24 mouse cellular contexts compared by ENCODE assay signal in the genomic region with DNA sequence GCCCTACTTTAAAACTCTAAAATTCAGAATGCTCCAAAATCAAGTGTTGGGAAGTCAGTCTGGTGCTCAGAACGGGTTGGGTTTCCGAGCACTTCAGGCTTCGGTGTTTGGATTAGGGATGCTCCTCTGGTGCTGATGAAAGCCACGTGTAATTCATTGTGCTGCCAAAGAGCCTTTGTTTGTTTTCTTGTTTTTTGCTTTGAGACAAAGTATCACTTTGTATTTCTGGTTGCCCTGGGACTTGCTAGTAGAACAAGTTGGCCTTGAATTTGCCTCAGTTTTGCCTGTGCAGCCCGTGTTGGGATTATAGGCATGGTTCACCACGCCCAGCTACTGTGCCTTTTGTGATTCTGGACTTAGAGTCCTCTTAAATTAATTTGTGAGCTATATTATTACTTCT.
"Had no signal": no experiment of that assay in that cellular context is flagged by ENCODE, and none has a peak within 500 bp of the region (broad histone marks: within the 10 kb centered on the region; RNA-seq: fewer than 3 reads in every experiment).

No protein-coding gene starts in this region.

- H3K27ac ChIP-seq: limb, embryonic 12.5 days; limb, embryonic 15.5 days; liver, embryonic 14.5 days; midbrain, embryonic 10.5 days; midbrain, embryonic 13.5 days; neural tube, embryonic 13.5 days; stomach, embryonic 15.5 days had no signal

- H3K4me1 ChIP-seq: midbrain, embryonic 10.5 days; midbrain, embryonic 13.5 days; neural tube, embryonic 13.5 days; stomach, embryonic 15.5 days had no signal

- H3K36me3 ChIP-seq: limb, embryonic 12.5 days; stomach, embryonic 15.5 days had no signal

- H3K9ac ChIP-seq: limb, embryonic 12.5 days; limb, embryonic 15.5 days; liver, embryonic 14.5 days; liver, postnatal 0 days; lung, embryonic 14.5 days; midbrain, embryonic 13.5 days; neural tube, embryonic 13.5 days; stomach, embryonic 15.5 days had no signal

- H3K4me2 ChIP-seq: limb, embryonic 12.5 days; limb, embryonic 15.5 days; liver, embryonic 11.5 days; lung, embryonic 14.5 days; midbrain, embryonic 13.5 days; neural tube, embryonic 13.5 days; stomach, embryonic 15.5 days had no signal

- H3K4me3 ChIP-seq: limb, embryonic 12.5 days; limb, embryonic 15.5 days; megakaryocyte, embryonic 14.5 days; midbrain, embryonic 10.5 days; midbrain, embryonic 13.5 days; myocyte; neural tube, embryonic 13.5 days; stomach, embryonic 15.5 days had no signal

- DNase-seq: kidney, adult 18-20 months; kidney, adult 9 months; kidney, postnatal 14 days; kidney, postnatal 4 days; liver, postnatal 0 days; lung, embryonic 14.5 days; lung, postnatal 36 days; retina, postnatal 1 day; right cerebral cortex, postnatal 4 days; thymus, adult 18-20 months; thymus, postnatal 36 days had no signal

- H3K9me3 ChIP-seq: limb, embryonic 12.5 days; limb, embryonic 15.5 days; megakaryocyte, embryonic 14.5 days; midbrain, embryonic 10.5 days; midbrain, embryonic 13.5 days; neural tube, embryonic 13.5 days; stomach, embryonic 15.5 days had no signal

- ATAC-seq: intestine, embryonic 16.5 days; liver, postnatal 0 days; lung, postnatal 0 days; midbrain, embryonic 13.5 days; midbrain, embryonic 16.5 days had no signal

- H3K27me3 ChIP-seq: limb, embryonic 12.5 days; limb, embryonic 15.5 days; megakaryocyte, embryonic 14.5 days; midbrain, embryonic 13.5 days; neural tube, embryonic 13.5 days; stomach, embryonic 15.5 days had no signal
